Mouse (Mus musculus) megakaryocyte, adult 5-6 weeks (primary cell): ENCODE results near the gene S1pr4. TPM values are rescaled to one million over a fixed set of nuclear protein-coding genes. Genes with fewer than 3 reads are reported as not detected.

Experiments
- ATAC-seq: 2 replicates; pipeline ENCODE4 v1.8.0; 2016; ENCODE audit warnings: mild to moderate bottlenecking, inconsistent platforms; ENCODE audit not compliant: poor library complexity, severe bottlenecking
- total RNA-seq, 2 experiments: library from RNA; stranded (forward) in 1 of 2; stranded (reverse) in 1 of 2; fragments of 153-499, 151-499 nt in 1 of 2; fragments of 221-1000, 200-1000 nt in 1 of 2; gene quantifications; 2 replicates each; pipeline versions ENCODE4 v1.2.3 to v1.2.4; 2015 to 2017

The S1pr4 gene
- total RNA-seq, 2 experiments from 2014 or later: 22.8 to 29.3 TPM

DNA sequence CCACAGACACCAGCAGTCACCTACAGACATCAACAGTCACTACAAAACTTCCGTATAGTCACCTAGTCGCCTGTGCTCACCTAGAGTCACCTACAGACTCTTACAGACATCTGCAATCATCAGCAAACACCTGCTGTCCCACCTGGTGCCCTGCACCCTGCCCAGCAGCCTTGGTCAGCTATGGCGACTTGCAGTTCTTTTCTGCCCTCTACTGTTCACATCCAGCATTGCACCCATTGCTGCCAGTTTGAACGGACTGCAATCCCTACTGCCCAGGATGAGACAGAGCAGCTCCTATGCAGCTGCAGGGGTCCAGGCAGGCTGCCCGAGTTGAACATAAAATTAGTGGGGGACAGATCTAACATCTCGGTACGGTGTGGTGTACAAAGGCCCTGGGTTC lies 49.8 kb downstream of the S1pr4 start:
- ATAC-seq: peak; percentile 99

Other genes with a start within 250 kb of the S1pr4 start
- 5.4 and 5.9 TPM in 2 replicates for gene Matk, start 247.2 kb downstream of the S1pr4 start, total RNA-seq (2015)
- 7.5 and 8.1 TPM in 2 replicates for gene Matk, start 247.2 kb downstream of the S1pr4 start, total RNA-seq (2017)
- 52.1 and 67.0 TPM in 2 replicates for gene Mrpl54, start 233.2 kb downstream of the S1pr4 start, total RNA-seq (2015)
- 97.4 and 154 TPM in 2 replicates for gene Mrpl54, start 233.2 kb downstream of the S1pr4 start, total RNA-seq (2017)
- gene Apba3, start 233.2 kb downstream of the S1pr4 start, total RNA-seq (2015): 16.4 and 20.2 TPM in 2 replicates
- 11.5 and 15.0 TPM in 2 replicates for gene Apba3, start 233.2 kb downstream of the S1pr4 start, total RNA-seq (2017)
- 3.4 and 3.7 TPM in 2 replicates for gene Tjp3, start 208.6 kb downstream of the S1pr4 start, total RNA-seq (2015)
- gene Tjp3, start 208.6 kb downstream of the S1pr4 start, total RNA-seq (2017): 5.0 and 6.5 TPM in 2 replicates
- 28.0 and 31.7 TPM in 2 replicates for gene Pip5k1c, start 207.2 kb downstream of the S1pr4 start, total RNA-seq (2015)
- 40.4 and 46.1 TPM in 2 replicates for gene Pip5k1c, start 207.2 kb downstream of the S1pr4 start, total RNA-seq (2017)
- 4.5 and 7.4 TPM in 2 replicates for gene Cactin, start 179.0 kb downstream of the S1pr4 start, total RNA-seq (2015)
- gene Cactin, start 179.0 kb downstream of the S1pr4 start, total RNA-seq (2017): 16.2 and 20.6 TPM in 2 replicates
- gene Tbxa2r, start 171.4 kb downstream of the S1pr4 start, total RNA-seq (2015): 0.34 and 0.85 TPM in 2 replicates
- gene Tbxa2r, start 171.4 kb downstream of the S1pr4 start, total RNA-seq (2017): 0.07 and 0.28 TPM in 2 replicates
- gene Gipc3, start 156.9 kb downstream of the S1pr4 start, total RNA-seq (2015): not detected in 2 replicates
- not detected in 2 replicates for gene Gipc3, start 156.9 kb downstream of the S1pr4 start, total RNA-seq (2017)
- gene Hmg20b, start 149.7 kb downstream of the S1pr4 start, total RNA-seq (2015): 27.4 and 33.0 TPM in 2 replicates
- gene Hmg20b, start 149.7 kb downstream of the S1pr4 start, total RNA-seq (2017): 18.1 and 24.5 TPM in 2 replicates
- 4.1 and 4.6 TPM in 2 replicates for gene Mfsd12, start 142.6 kb downstream of the S1pr4 start, total RNA-seq (2015)
- gene Mfsd12, start 142.6 kb downstream of the S1pr4 start, total RNA-seq (2017): 7.4 TPM in 2 replicates
- 0.49 and 1.3 TPM in 2 replicates for gene 4930404N11Rik, start 134.3 kb downstream of the S1pr4 start, total RNA-seq (2015)
- 0.37 and 0.49 TPM in 2 replicates for gene 4930404N11Rik, start 134.3 kb downstream of the S1pr4 start, total RNA-seq (2017)
- gene Fzr1, start 121.6 kb downstream of the S1pr4 start, total RNA-seq (2015): 22.7 and 23.8 TPM in 2 replicates
- 20.9 and 24.0 TPM in 2 replicates for gene Fzr1, start 121.6 kb downstream of the S1pr4 start, total RNA-seq (2017)
- gene Dohh, start 115.7 kb downstream of the S1pr4 start, total RNA-seq (2015): 5.4 and 5.7 TPM in 2 replicates
- gene Dohh, start 115.7 kb downstream of the S1pr4 start, total RNA-seq (2017): 21.9 and 42.4 TPM in 2 replicates
- 0.83 and 2.9 TPM in 2 replicates for gene Gm48551, start 115.7 kb downstream of the S1pr4 start, total RNA-seq (2015)
- 0.33 TPM in 1 of 2 replicates, not detected in the other for gene Gm48551, start 115.7 kb downstream of the S1pr4 start, total RNA-seq (2017)
- not detected in 2 replicates for gene Gm48552, start 111.1 kb downstream of the S1pr4 start, total RNA-seq (2015)
- 0.26 and 1.4 TPM in 2 replicates for gene Gm48552, start 111.1 kb downstream of the S1pr4 start, total RNA-seq (2017)
- gene Smim24, start 107.1 kb downstream of the S1pr4 start, total RNA-seq (2015): 30.6 and 34.0 TPM in 2 replicates
- gene Smim24, start 107.1 kb downstream of the S1pr4 start, total RNA-seq (2017): 6.5 and 11.5 TPM in 2 replicates
- 51.4 and 54.5 TPM in 2 replicates for gene Nfic, start 44.5 kb downstream of the S1pr4 start, total RNA-seq (2015)
- gene Nfic, start 44.5 kb downstream of the S1pr4 start, total RNA-seq (2017): 6.2 and 8.6 TPM in 2 replicates
- not detected in 2 replicates for gene Celf5, start 17.4 kb downstream of the S1pr4 start, total RNA-seq (2015)
- gene Celf5, start 17.4 kb downstream of the S1pr4 start, total RNA-seq (2017): 0.24 TPM in 1 of 2 replicates, not detected in the other
- gene Ncln, start 3.7 kb downstream of the S1pr4 start, total RNA-seq (2015): 55.8 and 62.8 TPM in 2 replicates
- gene Ncln, start 3.7 kb downstream of the S1pr4 start, total RNA-seq (2017): 72.4 and 76.3 TPM in 2 replicates
- 34.3 and 35.9 TPM in 2 replicates for gene Gna15, start 24.1 kb upstream of the S1pr4 start, total RNA-seq (2015)
- 31.5 and 42.4 TPM in 2 replicates for gene Gna15, start 24.1 kb upstream of the S1pr4 start, total RNA-seq (2017)
- gene Gna11, start 45.1 kb upstream of the S1pr4 start, total RNA-seq (2015): 4.9 and 7.8 TPM in 2 replicates
- 7.1 and 8.1 TPM in 2 replicates for gene Gna11, start 45.1 kb upstream of the S1pr4 start, total RNA-seq (2017)
- gene Aes, start 59.4 kb upstream of the S1pr4 start, total RNA-seq (2015): 345 and 384 TPM in 2 replicates
- 238 and 282 TPM in 2 replicates for gene Aes, start 59.4 kb upstream of the S1pr4 start, total RNA-seq (2017)
- 1.1 and 3.3 TPM in 2 replicates for gene Tle2, start 74.4 kb upstream of the S1pr4 start, total RNA-seq (2015)
- 0.51 and 1.8 TPM in 2 replicates for gene Tle2, start 74.4 kb upstream of the S1pr4 start, total RNA-seq (2017)
- 1.9 and 8.9 TPM in 2 replicates for gene Tle6, start 100.9 kb upstream of the S1pr4 start, total RNA-seq (2015)
- gene Tle6, start 100.9 kb upstream of the S1pr4 start, total RNA-seq (2017): 6.5 and 11.4 TPM in 2 replicates
- gene BC025920, start 106.1 kb upstream of the S1pr4 start, total RNA-seq (2015): 1.7 and 2.0 TPM in 2 replicates
- 2.3 and 2.4 TPM in 2 replicates for gene BC025920, start 106.1 kb upstream of the S1pr4 start, total RNA-seq (2017)
- 6.3 and 8.0 TPM in 2 replicates for gene Sirt6, start 127.7 kb upstream of the S1pr4 start, total RNA-seq (2015)
- 2.5 and 6.4 TPM in 2 replicates for gene Sirt6, start 127.7 kb upstream of the S1pr4 start, total RNA-seq (2017)
- gene Ankrd24, start 128.4 kb upstream of the S1pr4 start, total RNA-seq (2015): 1.0 and 1.1 TPM in 2 replicates
- 1.7 and 1.8 TPM in 2 replicates for gene Ankrd24, start 128.4 kb upstream of the S1pr4 start, total RNA-seq (2017)
- 3.0 and 5.4 TPM in 2 replicates for gene Gm10778, start 148.9 kb upstream of the S1pr4 start, total RNA-seq (2015)
- gene Gm10778, start 148.9 kb upstream of the S1pr4 start, total RNA-seq (2017): 3.4 and 4.9 TPM in 2 replicates
- gene Zfp433, start 204.7 kb upstream of the S1pr4 start, total RNA-seq (2015): 16.6 and 23.7 TPM in 2 replicates
- 7.9 and 13.9 TPM in 2 replicates for gene Zfp433, start 204.7 kb upstream of the S1pr4 start, total RNA-seq (2017)